Comparison of ENCODE assay signal across 12 mouse cellular contexts in the genomic region with DNA sequence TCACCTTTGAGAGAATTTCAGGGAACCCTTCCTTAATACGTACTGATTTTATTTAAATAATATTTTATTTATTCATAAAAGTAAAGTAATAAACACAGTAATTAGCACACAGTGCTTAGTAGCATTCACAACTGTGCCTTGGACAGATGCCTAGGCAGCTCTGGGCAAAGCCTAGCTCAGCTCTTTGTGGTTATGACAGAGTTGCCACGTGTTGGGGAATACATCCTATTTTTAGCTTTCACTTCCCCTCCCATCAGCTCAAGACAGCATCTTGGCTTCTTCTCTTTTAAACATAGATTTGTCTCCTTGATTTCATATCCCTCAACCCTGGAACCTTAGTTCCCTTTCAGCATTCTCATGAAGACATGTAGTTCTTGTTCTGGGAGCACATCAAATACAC. TPM values are rescaled to one million over a fixed set of nuclear protein-coding genes. Genes with fewer than 3 reads are reported as not detected.
DNase-seq lines count a peak whose midpoint lies in the region; ATAC-seq and TF ChIP-seq lines count a peak whose summit lies in the region.
"Had no signal": no experiment of that assay in that cellular context is flagged by ENCODE, and none has a peak within 500 bp of the region (broad histone marks: within the 10 kb centered on the region; RNA-seq: fewer than 3 reads in every experiment).

No protein-coding gene starts in this region.

- no peaks in the 10 kb centered on the region for H3K27me3 ChIP-seq in forebrain, embryonic 13.5 days
- H3K27me3 ChIP-seq in forebrain, embryonic 12.5 days, result no peaks in the 10 kb centered on the region
- H3K27me3 ChIP-seq in lung, embryonic 14.5 days (ENCODE audit: insufficient read depth, low read length), result no peaks in the 10 kb centered on the region
- H3K27me3 ChIP-seq: embryonic facial prominence, embryonic 13.5 days; hindbrain, embryonic 13.5 days had no signal

- no peak overlapping the region for H3K4me3 ChIP-seq in forebrain, embryonic 13.5 days
- no peak overlapping the region for H3K4me3 ChIP-seq in forebrain, embryonic 12.5 days (replicated peaks)
- no peak overlapping the region for H3K4me3 ChIP-seq in lung, embryonic 14.5 days (ENCODE audit: low read depth, low read length)
- H3K4me3 ChIP-seq: embryonic facial prominence, embryonic 13.5 days; hindbrain, embryonic 13.5 days had no signal

- peak; percentile 61; the same call in 1 of the 2 replicates for ATAC-seq in forebrain, embryonic 13.5 days
- no peak for ATAC-seq in forebrain, embryonic 12.5 days (ENCODE audit: low FRiP score)
- no peak; the same call in 1 of the 2 replicates for ATAC-seq in lung, embryonic 14.5 days (ENCODE audit: insufficient read depth)

- no peaks in the 10 kb centered on the region for H3K9me3 ChIP-seq in forebrain, embryonic 13.5 days (replicated peaks)
- H3K9me3 ChIP-seq in forebrain, embryonic 12.5 days, result no peaks in the 10 kb centered on the region
- H3K9me3 ChIP-seq in lung, embryonic 14.5 days (ENCODE audit: low read depth, low read length), result no peaks in the 10 kb centered on the region
- H3K9me3 ChIP-seq: embryonic facial prominence, embryonic 13.5 days; hindbrain, embryonic 13.5 days had no signal

- WGBS in forebrain, embryonic 13.5 days, result 65% methylated on average over 2 of the region's 2 CpGs
- WGBS in forebrain, embryonic 12.5 days, result 84% methylated on average over 2 of the region's 2 CpGs
- 52% methylated on average over 2 of the region's 2 CpGs for WGBS in lung, embryonic 14.5 days

- H3K4me1 ChIP-seq in forebrain, embryonic 13.5 days, result no peaks in the 10 kb centered on the region
- H3K4me1 ChIP-seq in forebrain, embryonic 12.5 days, result no peaks in the 10 kb centered on the region
- H3K4me1 ChIP-seq in lung, embryonic 14.5 days (ENCODE audit: insufficient read depth), result no peaks in the 10 kb centered on the region
- H3K4me1 ChIP-seq: embryonic facial prominence, embryonic 13.5 days; hindbrain, embryonic 13.5 days had no signal

- no peak overlapping the region for H3K27ac ChIP-seq in forebrain, embryonic 13.5 days
- no peak overlapping the region for H3K27ac ChIP-seq in forebrain, embryonic 12.5 days
- no peak overlapping the region for H3K27ac ChIP-seq in lung, embryonic 14.5 days (ENCODE audit: low read depth)
- H3K27ac ChIP-seq: embryonic facial prominence, embryonic 13.5 days; hindbrain, embryonic 13.5 days had no signal

- peak; percentile 50 for DNase-seq in lung, embryonic 14.5 days
- DNase-seq in lung, postnatal 14 days, result no peak
- peak; percentile 47 to 51 for DNase-seq in heart, postnatal 10 days
- peak; percentile 16 for DNase-seq in right cerebral cortex, postnatal 4 days
- no peak for DNase-seq in yolk sac, embryonic 10.5 days (ENCODE audit: low spot score)
- no peak for DNase-seq in cerebellum, postnatal 36 days
- DNase-seq: adrenal gland, postnatal 10 days had no signal

- no peaks in the 10 kb centered on the region for H3K36me3 ChIP-seq in forebrain, embryonic 13.5 days (ENCODE audit: poor library complexity, severe bottlenecking)
- no peaks in the 10 kb centered on the region for H3K36me3 ChIP-seq in forebrain, embryonic 12.5 days (replicated peaks)
- no peaks in the 10 kb centered on the region for H3K36me3 ChIP-seq in lung, embryonic 14.5 days (ENCODE audit: insufficient read depth)
- H3K36me3 ChIP-seq: embryonic facial prominence, embryonic 13.5 days; hindbrain, embryonic 13.5 days had no signal

- no peak for TF ChIP-seq CTCF in lung, embryonic 14.5 days (IDR thresholded peaks at IDR 0.05; ENCODE audit: low read depth)

- H3K4me2 ChIP-seq in forebrain, embryonic 13.5 days, result no peak overlapping the region
- no peak overlapping the region for H3K4me2 ChIP-seq in forebrain, embryonic 12.5 days
- H3K4me2 ChIP-seq in lung, embryonic 14.5 days, result no peak overlapping the region
- H3K4me2 ChIP-seq: embryonic facial prominence, embryonic 13.5 days; hindbrain, embryonic 13.5 days had no signal

- intact Hi-C loops in heart, postnatal 10 days (cut with DNase I), result no loop called here

- no peak overlapping the region for H3K9ac ChIP-seq in forebrain, embryonic 13.5 days
- H3K9ac ChIP-seq in forebrain, embryonic 12.5 days, result no peak overlapping the region
- no peak overlapping the region for H3K9ac ChIP-seq in lung, embryonic 14.5 days
- H3K9ac ChIP-seq: embryonic facial prominence, embryonic 13.5 days; hindbrain, embryonic 13.5 days had no signal

RNA-seq across cellular contexts. Expression of gene Slamf7, which starts 21.4 kb away (rescaled TPM):
- polyA plus RNA-seq in forebrain, embryonic 13.5 days (2015; fragmentation: Nextera tagmentation; extraction: Ambion mirVana), result not detected in 2 replicates
- polyA plus RNA-seq in forebrain, embryonic 12.5 days (2016; fragmentation: Nextera tagmentation; extraction: Ambion mirVana), result not detected in 2 replicates
- 0.20 TPM in 1 of 2 replicates, not detected in the other for polyA plus RNA-seq in lung, embryonic 14.5 days (2014; fragmentation: Nextera tagmentation; extraction: Ambion mirVana)
- under 1 TPM in 1 of 2 experiments, not detected in 1; 0.29 TPM for total RNA-seq in heart, postnatal 10 days (2021)
- polyA plus RNA-seq: embryonic facial prominence, embryonic 13.5 days; hindbrain, embryonic 13.5 days had no signal

RNA-seq across cellular contexts. Expression of gene Ly9, which starts 24.2 kb away (rescaled TPM):
- polyA plus RNA-seq in forebrain, embryonic 13.5 days (2015; fragmentation: Nextera tagmentation; extraction: Ambion mirVana), result 0.08 TPM in 1 of 2 replicates, not detected in the other
- not detected in 2 replicates for polyA plus RNA-seq in forebrain, embryonic 12.5 days (2016; fragmentation: Nextera tagmentation; extraction: Ambion mirVana)
- polyA plus RNA-seq in lung, embryonic 14.5 days (2014; fragmentation: Nextera tagmentation; extraction: Ambion mirVana), result 0.14 TPM in 1 of 2 replicates, not detected in the other
- under 1 TPM; 0.17 to 0.22 TPM for total RNA-seq in heart, postnatal 10 days (2021)
- total RNA-seq: left cerebral cortex, postnatal 10 days had no signal

RNA-seq across cellular contexts. Expression of gene Cd48, which starts 50.4 kb away (rescaled TPM):
- 0.44 and 0.93 TPM in 2 replicates for polyA plus RNA-seq in forebrain, embryonic 13.5 days (2015; fragmentation: Nextera tagmentation; extraction: Ambion mirVana)
- polyA plus RNA-seq in forebrain, embryonic 12.5 days (2016; fragmentation: Nextera tagmentation; extraction: Ambion mirVana), result 0.62 and 0.79 TPM in 2 replicates
- polyA plus RNA-seq in lung, embryonic 14.5 days (2014; fragmentation: Nextera tagmentation; extraction: Ambion mirVana), result 2.9 and 3.6 TPM in 2 replicates
- 1 to 10 TPM; 1.8 to 2.3 TPM for total RNA-seq in heart, postnatal 10 days (2021)

Comparison
In these comparisons a context has a peak if more than half of its experiments do, and no peak if none do; other contexts are left out.
1. DNase-seq: peak in lung, embryonic 14.5 days (single experiment), heart, postnatal 10 days (2 of 2) and right cerebral cortex, postnatal 4 days (single experiment); none in lung, postnatal 14 days (single experiment), yolk sac, embryonic 10.5 days (single experiment) and cerebellum, postnatal 36 days (0 of 2).